Mouse (Mus musculus): Measurements from ENCODE around the gene Slc6a6.

- no peak for TF ChIP-seq EP300 (IDR thresholded peaks at IDR 0.05; ENCODE audit: insufficient read depth, low read depth, low read length)
- no peak for TF ChIP-seq CTCF (IDR thresholded peaks at IDR 0.05; ENCODE audit: low read depth, low read length)
Observed at GRCm38 (mm10) chr6:91662301-91662700, 21.6 kb upstream of the Slc6a6 start.
